Mouse (Mus musculus) embryonic fibroblast, embryonic 13.5 days (primary cell): ENCODE measurements around the gene Srl.

Experiments
- CTCF ChIP-seq: IDR thresholded peaks from 2 replicates; pipeline ENCODE4 v1.5.1; 2011; ENCODE audit warnings: mild to moderate bottlenecking, control low read depth, low read length, moderate library complexity, borderline replicate concordance; ENCODE audit not compliant: insufficient read depth
- POLR2A ChIP-seq: IDR thresholded peaks from 2 replicates; pipeline ENCODE4 v1.6.1; 2011; ENCODE audit warnings: low read depth, mild to moderate bottlenecking, control low read depth, low read length, moderate library complexity

DNA sequence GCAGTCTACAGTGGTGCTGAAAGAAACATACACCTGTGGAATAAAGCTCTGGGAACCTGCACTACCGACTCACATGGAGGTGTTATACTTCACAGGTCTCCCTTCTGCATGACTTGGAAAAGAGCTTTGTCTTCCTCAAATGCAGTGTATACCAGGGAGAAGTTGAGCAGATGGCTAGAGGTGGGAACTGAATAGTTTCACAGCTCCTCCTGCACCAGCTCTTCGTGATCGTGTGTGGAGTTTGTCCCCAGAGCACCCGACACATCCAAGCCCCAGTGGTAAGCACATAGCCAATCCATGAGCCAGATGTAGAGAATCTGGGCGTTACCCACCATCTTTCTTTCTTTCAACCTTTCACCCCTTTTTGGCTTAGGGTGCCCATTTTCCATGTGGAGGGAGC is 111.4 kb downstream of the Srl start:
- TF ChIP-seq CTCF (no peak), POLR2A (no peak)
